Mouse (Mus musculus): ENCODE measurements around the gene Skp1a. TPM values are rescaled to one million over a fixed set of nuclear protein-coding genes. Genes with fewer than 3 reads are reported as not detected.
"Not testable (repeated sequence)": the region's sequence is repeated elsewhere in the genome, so short reads cannot be mapped to it uniquely, and the experiment has no call there.

Gene Skp1a
- 978 and 979 TPM in 2 replicates for polyA plus RNA-seq (2016; fragmentation: Nextera tagmentation; extraction: Ambion mirVana)

GRCm38 (mm10) chr11:52231606-52232541 lies at the start of gene Skp1a:
TSS of gene Skp1a (plus strand) at chr11:52231995.
- peak; percentile 89 for ATAC-seq (ENCODE audit: low FRiP score)

GRCm38 (mm10) chr11:52196496-52197023 lies 35.2 kb upstream of the Skp1a start:
- H3K27me3 ChIP-seq; H3K4me2 ChIP-seq (replicated peaks); H3K27ac ChIP-seq; H3K36me3 ChIP-seq; H3K9me3 ChIP-seq (replicated peaks); H3K4me3 ChIP-seq; H3K4me1 ChIP-seq; H3K9ac ChIP-seq; ATAC-seq (ENCODE audit: low FRiP score): not testable (repeated sequence)
- whole genome bisulfite sequencing: 96% methylated on average over 8 of the region's 8 CpGs

More at GRCm38 (mm10) chr11:52231606-52232541, at the start of gene Skp1a:
- no peaks in the 10 kb centered on the region for H3K9me3 ChIP-seq (replicated peaks)
- peaks cover 21% of the 10 kb centered on the region for H3K4me1 ChIP-seq
- peak within 1 kb of the TSS; percentile 77 for H3K4me2 ChIP-seq (replicated peaks)
- H3K27me3 ChIP-seq: no peaks in the 10 kb centered on the region
- H3K9ac ChIP-seq: peak within 1 kb of the TSS; percentile 97
- peaks cover 11% of the 10 kb centered on the region for H3K36me3 ChIP-seq
- H3K27ac ChIP-seq: peak within 1 kb of the TSS; percentile 99
- WGBS: under 1% methylated on average over 87 of the region's 87 CpGs
- H3K4me3 ChIP-seq: peak within 1 kb of the TSS; percentile 97

- Histone ChIP-seq H3K4me1 (no peaks in the 10 kb centered on the region), H3K4me2 (replicated peaks) (no peak within 1 kb of the TSS), H3K27ac (no peak within 1 kb of the TSS), H3K36me3 (no peaks in the 10 kb centered on the region), H3K4me3 (no peak within 1 kb of the TSS), H3K9me3 (replicated peaks) (no peaks in the 10 kb centered on the region), H3K27me3 (no peaks in the 10 kb centered on the region), H3K9ac (no peak within 1 kb of the TSS)
- ATAC-seq (ENCODE audit: low FRiP score): no peak
These were observed 17.9 kb upstream of the Skp1a start, which contains the start of gene Olfr1371 for GRCm38 (mm10) chr11:52213887-52214286. TSS of gene Olfr1371 (minus strand) at chr11:52213987.

- no peak overlapping the region for H3K27ac ChIP-seq
- no peak for ATAC-seq (ENCODE audit: low FRiP score)
- H3K4me3 ChIP-seq: no peak overlapping the region
- H3K9me3 ChIP-seq (replicated peaks): no peaks in the 10 kb centered on the region
- no peak overlapping the region for H3K9ac ChIP-seq
- 10% methylated on average over 4 of the region's 4 CpGs for WGBS
- H3K27me3 ChIP-seq: 0 out of 2 replicates have a peak, but pooled peaks cover 8% of the 10 kb centered on the region
- H3K4me1 ChIP-seq: no peaks in the 10 kb centered on the region
- no peaks in the 10 kb centered on the region for H3K36me3 ChIP-seq
- H3K4me2 ChIP-seq (replicated peaks): 0 out of 2 replicates have a peak overlapping the region, but pooled peaks have one; percentile 11
These were observed 11.5 kb upstream of the Skp1a start for GRCm38 (mm10) chr11:52220282-52220681.

- ATAC-seq (ENCODE audit: low FRiP score); H3K27ac ChIP-seq; H3K4me1 ChIP-seq; H3K9me3 ChIP-seq (replicated peaks); H3K4me3 ChIP-seq; H3K9ac ChIP-seq; H3K4me2 ChIP-seq (replicated peaks); H3K36me3 ChIP-seq; H3K27me3 ChIP-seq: not testable (repeated sequence)
- WGBS: 86% methylated on average over 6 of the region's 6 CpGs
These were observed 9.9 kb upstream of the Skp1a start for GRCm38 (mm10) chr11:52221921-52222320.

GRCm38 (mm10) chr11:52222891-52223290 lies 8.9 kb upstream of the Skp1a start:
- Histone ChIP-seq H3K9ac (no peak overlapping the region), H3K27ac (no peak overlapping the region), H3K4me2 (replicated peaks) (no peak overlapping the region), H3K9me3 (replicated peaks) (no peaks in the 10 kb centered on the region), H3K36me3 (no peaks in the 10 kb centered on the region), H3K27me3 (0 out of 2 replicates have a peak, but pooled peaks cover 8% of the 10 kb centered on the region), H3K4me3 (no peak overlapping the region), H3K4me1 (no peaks in the 10 kb centered on the region)
- ATAC-seq (ENCODE audit: low FRiP score): no peak
- 75% methylated on average over 6 of the region's 6 CpGs for WGBS

GRCm38 (mm10) chr11:52223968-52224682 lies 7.7 kb upstream of the Skp1a start:
- 0 out of 2 replicates have a peak, but pooled peaks cover 8% of the 10 kb centered on the region for H3K27me3 ChIP-seq
- H3K4me1 ChIP-seq: no peaks in the 10 kb centered on the region
- 0 out of 2 replicates have a peak overlapping the region, but pooled peaks have one; percentile 13 for H3K9ac ChIP-seq
- no peak overlapping the region for H3K27ac ChIP-seq
- no peaks in the 10 kb centered on the region for H3K36me3 ChIP-seq
- no peak overlapping the region for H3K4me3 ChIP-seq
- WGBS: 14% methylated on average over 19 of the region's 19 CpGs
- ATAC-seq (ENCODE audit: low FRiP score): no peak
- no peaks in the 10 kb centered on the region for H3K9me3 ChIP-seq (replicated peaks)
- H3K4me2 ChIP-seq (replicated peaks): no peak overlapping the region

GRCm38 (mm10) chr11:52225986-52226599 lies 5.7 kb upstream of the Skp1a start:
- 69% methylated on average over 3 of the region's 3 CpGs for WGBS
- H3K4me3 ChIP-seq: no peak overlapping the region
- H3K27ac ChIP-seq: no peak overlapping the region
- 0 out of 2 replicates have a peak, but pooled peaks cover 8% of the 10 kb centered on the region for H3K27me3 ChIP-seq
- no peak for ATAC-seq (ENCODE audit: low FRiP score)
- no peak overlapping the region for H3K4me2 ChIP-seq (replicated peaks)
- no peak overlapping the region for H3K9ac ChIP-seq
- peaks cover 5% of the 10 kb centered on the region for H3K4me1 ChIP-seq
- no peaks in the 10 kb centered on the region for H3K9me3 ChIP-seq (replicated peaks)
- no peaks in the 10 kb centered on the region for H3K36me3 ChIP-seq

GRCm38 (mm10) chr11:52227053-52227452 lies 4.7 kb upstream of the Skp1a start:
- no peak overlapping the region for H3K9ac ChIP-seq
- H3K4me2 ChIP-seq (replicated peaks): no peak overlapping the region
- H3K4me3 ChIP-seq: no peak overlapping the region
- H3K36me3 ChIP-seq: no peaks in the 10 kb centered on the region
- no peak overlapping the region for H3K27ac ChIP-seq
- no peaks in the 10 kb centered on the region for H3K9me3 ChIP-seq (replicated peaks)
- no peak for ATAC-seq (ENCODE audit: low FRiP score)
- 0 out of 2 replicates have a peak, but pooled peaks cover 8% of the 10 kb centered on the region for H3K27me3 ChIP-seq
- peaks cover 6% of the 10 kb centered on the region for H3K4me1 ChIP-seq
- 78% methylated on average over 3 of the region's 3 CpGs for WGBS

- H3K36me3 ChIP-seq: no peaks in the 10 kb centered on the region
- no peak overlapping the region for H3K9ac ChIP-seq
- peaks cover 6% of the 10 kb centered on the region for H3K4me1 ChIP-seq
- no peak overlapping the region for H3K4me2 ChIP-seq (replicated peaks)
- 0 out of 2 replicates have a peak, but pooled peaks cover 8% of the 10 kb centered on the region for H3K27me3 ChIP-seq
- H3K4me3 ChIP-seq: no peak overlapping the region
- no peak overlapping the region for H3K27ac ChIP-seq
- H3K9me3 ChIP-seq (replicated peaks): no peaks in the 10 kb centered on the region
- no peak for ATAC-seq (ENCODE audit: low FRiP score)
- 82% methylated on average over 13 of the region's 13 CpGs for WGBS
These were observed 4.1 kb upstream of the Skp1a start for GRCm38 (mm10) chr11:52227466-52228226.

GRCm38 (mm10) chr11:52228722-52229448 lies 2.9 kb upstream of the Skp1a start:
- no peaks in the 10 kb centered on the region for H3K9me3 ChIP-seq (replicated peaks)
- ATAC-seq (ENCODE audit: low FRiP score): no peak
- no peak overlapping the region for H3K27ac ChIP-seq
- no peaks in the 10 kb centered on the region for H3K36me3 ChIP-seq
- H3K27me3 ChIP-seq: 0 out of 2 replicates have a peak, but pooled peaks cover 7% of the 10 kb centered on the region
- H3K4me1 ChIP-seq: peaks cover 12% of the 10 kb centered on the region
- 79% methylated on average over 7 of the region's 7 CpGs for WGBS
- no peak overlapping the region for H3K9ac ChIP-seq
- no peak overlapping the region for H3K4me3 ChIP-seq
- H3K4me2 ChIP-seq (replicated peaks): no peak overlapping the region

All from hindbrain, embryonic 12.5 days (tissue).